ENCODE assay signal across 11 mouse cellular contexts in the genomic region with DNA sequence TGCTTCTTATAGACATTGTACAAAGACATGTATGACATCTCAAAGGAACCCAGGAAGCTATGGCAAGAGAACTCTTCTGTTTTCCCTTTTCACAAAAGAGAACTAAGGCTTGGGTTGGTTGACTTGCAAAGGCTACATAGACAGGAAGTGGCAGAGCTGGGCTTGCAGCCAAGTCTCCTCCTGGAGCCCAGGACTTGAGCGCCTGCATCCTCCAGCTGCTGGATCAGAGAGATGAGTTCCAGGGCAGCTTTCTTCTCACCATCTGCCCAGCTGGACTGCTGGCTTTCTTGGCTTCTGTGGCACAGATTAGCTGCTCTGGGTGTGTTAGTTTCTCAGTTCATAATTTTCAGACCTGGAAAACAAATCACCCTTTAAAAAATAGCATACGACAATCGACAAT.
A peak's percentile ranks its signal among the peaks of the same experiment; 100 is the strongest.
DNase-seq lines count a peak whose midpoint lies in the region; ATAC-seq lines count a peak whose summit lies in the region.
"Had no signal": no experiment of that assay in that cellular context is flagged by ENCODE, and none has a peak within 500 bp of the region (broad histone marks: within the 10 kb centered on the region; RNA-seq: fewer than 3 reads in every experiment).

No protein-coding gene starts in this region.

- no peak overlapping the region for H3K4me3 ChIP-seq in forebrain, embryonic 14.5 days (ENCODE audit: low read depth, low read length)
- no peak overlapping the region for H3K4me3 ChIP-seq in forebrain, embryonic 10.5 days

- peak; percentile 33 for DNase-seq in forebrain, embryonic 14.5 days (ENCODE audit: low spot score)
- DNase-seq in forebrain, embryonic 10.5 days (ENCODE audit: extremely low spot score, low spot score) = no peak
- DNase-seq in left cerebral cortex, adult 18-20 months (ENCODE audit: low spot score in 2 of 2) = peak; percentile 17 to 18
- no peak for DNase-seq in left cerebral cortex, adult 8-10 months (ENCODE audit: low spot score in 2 of 2)
- DNase-seq in 3T3-L1 (ENCODE audit: low read depth, low spot score) = peak; percentile 10
- peak; percentile 42 for DNase-seq in cerebellum, adult 9-11 months
- no peak for DNase-seq in layer of hippocampus, adult 9-10 months (ENCODE audit: low spot score)
- no peak for DNase-seq in left cerebral cortex, adult 11 months (ENCODE audit: low spot score)
- DNase-seq: adrenal gland, postnatal 36 days; liver, postnatal 0 days had no signal

- no peak overlapping the region for H3K4me2 ChIP-seq in forebrain, embryonic 14.5 days (ENCODE audit: low read length)

- no peak overlapping the region for H3K9ac ChIP-seq in forebrain, embryonic 14.5 days (ENCODE audit: low read length)
- H3K9ac ChIP-seq: liver, postnatal 0 days had no signal

- H3K9me3 ChIP-seq in forebrain, embryonic 14.5 days (replicated peaks; ENCODE audit: control insufficient read depth, low read length) = no peaks in the 10 kb centered on the region
- H3K9me3 ChIP-seq in forebrain, embryonic 10.5 days = no peaks in the 10 kb centered on the region

- no peak for ATAC-seq in forebrain, embryonic 14.5 days
- ATAC-seq: liver, postnatal 0 days; Patski had no signal

- no peak overlapping the region for H3K27ac ChIP-seq in forebrain, embryonic 14.5 days (ENCODE audit: low read depth, low read length)
- no peak overlapping the region for H3K27ac ChIP-seq in forebrain, embryonic 10.5 days

- WGBS in forebrain, embryonic 14.5 days = 82% methylated on average over 3 of the region's 3 CpGs
- WGBS in forebrain, embryonic 10.5 days = 93% methylated on average over 3 of the region's 3 CpGs

- no peaks in the 10 kb centered on the region for H3K36me3 ChIP-seq in forebrain, embryonic 14.5 days (ENCODE audit: control insufficient read depth, insufficient read depth, low read length)
- H3K36me3 ChIP-seq in forebrain, embryonic 10.5 days (replicated peaks) = no peaks in the 10 kb centered on the region

- H3K27me3 ChIP-seq in forebrain, embryonic 14.5 days (replicated peaks; ENCODE audit: control insufficient read depth, insufficient read depth, low read length) = no peaks in the 10 kb centered on the region
- no peaks in the 10 kb centered on the region for H3K27me3 ChIP-seq in forebrain, embryonic 10.5 days (ENCODE audit: poor library complexity, severe bottlenecking)
- H3K27me3 ChIP-seq: Patski had no signal

- H3K4me1 ChIP-seq in forebrain, embryonic 14.5 days (ENCODE audit: control insufficient read depth, insufficient read depth, low read length) = no peaks in the 10 kb centered on the region
- no peaks in the 10 kb centered on the region for H3K4me1 ChIP-seq in forebrain, embryonic 10.5 days

Comparison
In these comparisons a context has a peak if more than half of its experiments do, and no peak if none do; other contexts are left out.
1. DNase-seq: peak in forebrain, embryonic 14.5 days (single experiment), left cerebral cortex, adult 18-20 months (2 of 2), 3T3-L1 (single experiment) and cerebellum, adult 9-11 months (single experiment); none in forebrain, embryonic 10.5 days (single experiment), left cerebral cortex, adult 8-10 months (0 of 2), layer of hippocampus, adult 9-10 months (single experiment) and left cerebral cortex, adult 11 months (single experiment).